Mouse (Mus musculus) heart, embryonic 16.5 days (tissue): ENCODE measurements around the gene Cemip. TPM values are rescaled to one million over a fixed set of nuclear protein-coding genes. Genes with fewer than 3 reads are reported as not detected.

Experiments used
- ATAC-seq: fragments of 200-750 bp; cut with Nextera tagmentation; replicated peaks from 2 replicates; pipeline ENCODE4 v1.8.0; 2017; ENCODE audit warnings: moderate number of reproducible peaks; ENCODE audit not compliant: insufficient read depth, low FRiP score; ENCODE audit errors: extremely low read depth
- H3K27ac ChIP-seq: fragments of 300-500 bp; sonication (generic); 2 replicates; pipeline ENCODE4 v1.5.1; 2014; ENCODE audit warnings: mild to moderate bottlenecking, low read length, control low read depth, moderate library complexity
- H3K27me3 ChIP-seq: fragments of 300-500 bp; sonication (generic); 2 replicates; pipeline ENCODE4 v1.6.1; 2014; ENCODE audit warnings: low read length, mixed read lengths; ENCODE audit not compliant: control insufficient read depth, insufficient read depth
- H3K36me3 ChIP-seq: fragments of 300-500 bp; sonication (generic); 2 replicates; pipeline ENCODE4 v1.6.1; 2014; ENCODE audit not compliant: control insufficient read depth, insufficient read depth
- H3K4me1 ChIP-seq: fragments of 300-500 bp; sonication (generic); 2 replicates; pipeline ENCODE4 v1.6.1; 2014; ENCODE audit warnings: low read length, mixed read lengths; ENCODE audit not compliant: control insufficient read depth, insufficient read depth
- H3K4me2 ChIP-seq: fragments of 300-500 bp; sonication (generic); 2 replicates; pipeline ENCODE4 v1.6.1; 2014; ENCODE audit warnings: low read depth, mild to moderate bottlenecking, control low read depth, low read length
- H3K4me3 ChIP-seq: fragments of 300-500 bp; sonication (generic); 2 replicates; pipeline ENCODE4 v1.5.1; 2014; ENCODE audit warnings: mild to moderate bottlenecking, control low read depth, low read length
- H3K9ac ChIP-seq: fragments of 300-500 bp; sonication (generic); 2 replicates; pipeline ENCODE4 v1.6.1; 2014; ENCODE audit warnings: low read length, control low read depth
- H3K9me3 ChIP-seq: fragments of 300-500 bp; sonication (generic); replicated peaks from 2 replicates; pipeline ENCODE4 v1.6.1; 2016; ENCODE audit warnings: low read length; ENCODE audit not compliant: control insufficient read depth
- WGBS: fragments of 180-500 bp; shearing (Covaris S2); extraction: QIAGEN DNeasy Blood & Tissue Kit; methylation state at CpG from one replicate; pipeline ENCODE4 v1.1.7; 2014; 5-methylcytosine and 5-hydroxymethylcytosine counted together
- polyA plus RNA-seq: library from polyadenylated mRNA; unstranded; fragments of >200 nt; fragmentation: Nextera tagmentation; extraction: Ambion mirVana; gene quantifications from 2 replicates; pipeline ENCODE4 v1.2.1, GENCODE M21; 2015

Cemip gene
- polyA plus RNA-seq, 1 experiment from 2014 or later: 0.32 TPM

- Histone ChIP-seq H3K27me3 (no peaks in the 10 kb centered on the region), H3K4me3 (no peak overlapping the region), H3K9ac (no peak overlapping the region), H3K9me3 (no peaks in the 10 kb centered on the region), H3K4me1 (peaks cover 7% of the 10 kb centered on the region), H3K4me2 (no peak overlapping the region), H3K36me3 (peaks cover 4% of the 10 kb centered on the region), H3K27ac (no peak overlapping the region)
- 93% methylated on average over 1 of the region's 1 CpGs for WGBS
- ATAC-seq: no peak
Observed at GRCm38 (mm10) chr7:84106942-84107341, 20.6 kb upstream of the Cemip start.

DNA sequence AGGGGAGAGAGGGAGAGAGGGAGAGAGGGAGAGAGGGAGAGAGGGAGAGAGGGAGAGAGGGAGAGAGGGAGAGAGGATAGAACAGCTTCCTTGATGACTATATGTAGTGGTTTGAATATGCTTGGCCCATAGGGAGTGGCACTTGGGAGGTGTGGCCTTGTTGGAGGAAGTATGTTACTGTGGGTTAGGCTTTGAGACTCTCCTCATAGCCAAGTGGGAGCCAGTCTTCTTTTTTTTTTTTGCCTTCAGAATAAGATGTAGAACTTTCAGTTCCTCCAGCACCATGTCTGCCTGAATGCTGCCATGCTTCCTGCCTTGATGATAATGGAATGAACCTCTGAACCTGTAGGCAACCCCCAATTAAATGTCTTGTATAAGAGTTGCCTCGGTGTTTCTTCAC, 16.3 kb upstream of the Cemip start:
- H3K9ac ChIP-seq: no peak overlapping the region
- H3K4me2 ChIP-seq: no peak overlapping the region
- H3K4me3 ChIP-seq: no peak overlapping the region
- no peaks in the 10 kb centered on the region for H3K9me3 ChIP-seq
- H3K4me1 ChIP-seq: no peaks in the 10 kb centered on the region
- no peaks in the 10 kb centered on the region for H3K27me3 ChIP-seq
- WGBS: 93% methylated on average over 1 of the region's 1 CpGs
- no peak overlapping the region for H3K27ac ChIP-seq
- H3K36me3 ChIP-seq: no peaks in the 10 kb centered on the region
- no peak for ATAC-seq

GRCm38 (mm10) chr7:84100672-84101071, 14.4 kb upstream of the Cemip start:
- H3K27ac ChIP-seq: no peak overlapping the region
- no peaks in the 10 kb centered on the region for H3K27me3 ChIP-seq
- no peak for ATAC-seq
- H3K36me3 ChIP-seq: no peaks in the 10 kb centered on the region
- H3K4me3 ChIP-seq: no peak overlapping the region
- H3K4me2 ChIP-seq: no peak overlapping the region
- peaks cover 4% of the 10 kb centered on the region; the same call in 1 of the 2 replicates for H3K4me1 ChIP-seq
- WGBS: 84% methylated on average over 3 of the region's 3 CpGs
- no peaks in the 10 kb centered on the region for H3K9me3 ChIP-seq
- no peak overlapping the region for H3K9ac ChIP-seq

- Histone ChIP-seq H3K9me3 (no peaks in the 10 kb centered on the region), H3K4me1 (peaks cover 4% of the 10 kb centered on the region; the same call in 1 of the 2 replicates), H3K4me2 (no peak overlapping the region), H3K4me3 (no peak overlapping the region), H3K9ac (no peak overlapping the region), H3K36me3 (no peaks in the 10 kb centered on the region), H3K27ac (no peak overlapping the region), H3K27me3 (no peaks in the 10 kb centered on the region)
- WGBS: 82% methylated on average over 1 of the region's 1 CpGs
- ATAC-seq: no peak
Observed at GRCm38 (mm10) chr7:84098098-84098497, 11.8 kb upstream of the Cemip start.

DNA sequence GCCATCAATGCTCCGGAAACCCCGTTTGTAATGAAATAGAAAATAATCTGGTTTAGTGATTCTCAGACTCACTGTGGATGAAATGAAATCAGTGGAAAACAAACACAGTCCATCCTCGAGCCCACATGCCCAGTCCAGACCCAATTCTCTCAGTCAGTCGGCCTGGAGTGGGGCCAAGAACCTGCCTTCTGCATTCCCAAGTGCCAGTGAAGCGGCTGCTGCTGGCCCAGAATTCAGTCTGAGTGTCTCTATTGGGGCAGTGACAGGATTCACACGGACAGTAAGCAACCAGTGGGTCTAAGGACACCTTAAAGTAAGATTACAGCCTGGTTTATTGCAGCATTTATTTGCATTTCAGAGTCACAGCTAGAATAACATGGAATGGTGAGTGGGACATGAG, 10.2 kb upstream of the Cemip start:
- WGBS: 40% methylated on average over 6 of the region's 6 CpGs
- peak; percentile 65 for ATAC-seq
- H3K27ac ChIP-seq: no peak overlapping the region
- H3K9ac ChIP-seq: no peak overlapping the region
- H3K36me3 ChIP-seq: no peaks in the 10 kb centered on the region
- no peaks in the 10 kb centered on the region for H3K27me3 ChIP-seq
- no peaks in the 10 kb centered on the region for H3K9me3 ChIP-seq
- H3K4me2 ChIP-seq: no peak overlapping the region
- no peak overlapping the region for H3K4me3 ChIP-seq
- peaks cover 4% of the 10 kb centered on the region; the same call in 1 of the 2 replicates for H3K4me1 ChIP-seq

- WGBS: 47% methylated on average over 4 of the region's 4 CpGs
Observed at GRCm38 (mm10) chr7:84090793-84091192, 4.5 kb upstream of the Cemip start.

GRCm38 (mm10) chr7:84089777-84090176, 3.5 kb upstream of the Cemip start:
- H3K27ac ChIP-seq: no peak overlapping the region

More at GRCm38 (mm10) chr7:84090793-84091192, 4.5 kb upstream of the Cemip start:
- H3K9ac ChIP-seq: no peak overlapping the region
- H3K4me1 ChIP-seq: peaks cover 12% of the 10 kb centered on the region
- H3K27me3 ChIP-seq: peaks cover 8% of the 10 kb centered on the region
- H3K27ac ChIP-seq: no peak overlapping the region
- no peak for ATAC-seq
- H3K4me3 ChIP-seq: no peak overlapping the region
- no peaks in the 10 kb centered on the region for H3K9me3 ChIP-seq
- no peaks in the 10 kb centered on the region for H3K36me3 ChIP-seq
- H3K4me2 ChIP-seq: no peak overlapping the region

GRCm38 (mm10) chr7:84088971-84089370, 2.7 kb upstream of the Cemip start:
- no peak for ATAC-seq
- Histone ChIP-seq H3K4me1 (peaks cover 16% of the 10 kb centered on the region), H3K9me3 (no peaks in the 10 kb centered on the region), H3K9ac (no peak overlapping the region), H3K27me3 (peaks cover 20% of the 10 kb centered on the region), H3K4me3 (no peak overlapping the region), H3K4me2 (no peak overlapping the region), H3K27ac (no peak overlapping the region), H3K36me3 (no peaks in the 10 kb centered on the region)
- WGBS: 5% methylated on average over 4 of the region's 4 CpGs

More at GRCm38 (mm10) chr7:84089777-84090176, 3.5 kb upstream of the Cemip start:
- Histone ChIP-seq H3K9ac (no peak overlapping the region), H3K4me3 (no peak overlapping the region), H3K36me3 (no peaks in the 10 kb centered on the region), H3K9me3 (no peaks in the 10 kb centered on the region), H3K27me3 (peaks cover 18% of the 10 kb centered on the region), H3K4me1 (peaks cover 16% of the 10 kb centered on the region), H3K4me2 (no peak overlapping the region)
- WGBS: 8% methylated on average over 1 of the region's 1 CpGs
- ATAC-seq: no peak

DNA sequence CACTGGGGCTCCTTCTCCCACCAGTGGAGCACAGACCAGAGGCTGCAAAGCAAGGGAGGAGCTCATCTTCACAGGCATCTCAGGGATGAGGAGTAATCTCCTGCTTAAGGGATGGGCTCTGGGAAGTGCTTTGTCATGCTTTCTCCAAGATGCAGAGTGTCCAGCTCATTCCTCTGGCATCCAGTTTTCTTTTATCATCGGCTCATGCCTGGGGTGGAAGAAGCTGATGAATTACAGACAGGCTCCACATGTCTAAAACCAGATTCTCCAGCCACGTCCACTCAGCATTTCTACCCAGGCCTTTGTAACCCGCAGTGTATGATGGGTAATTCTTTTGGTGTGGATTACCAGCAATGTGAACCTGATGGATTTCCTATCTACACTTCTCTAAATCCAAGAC, 1.9 kb upstream of the Cemip start:
- 63% methylated on average over 3 of the region's 3 CpGs for WGBS
- peaks cover 16% of the 10 kb centered on the region for H3K4me1 ChIP-seq
- no peaks in the 10 kb centered on the region for H3K9me3 ChIP-seq

More for the DNA sequence above, 1.9 kb upstream of the Cemip start:
- Histone ChIP-seq H3K4me2 (no peak overlapping the region), H3K9ac (no peak overlapping the region), H3K27me3 (peaks cover 20% of the 10 kb centered on the region), H3K27ac (no peak overlapping the region), H3K4me3 (no peak overlapping the region), H3K36me3 (no peaks in the 10 kb centered on the region)
- no peak for ATAC-seq
